Mouse (Mus musculus): ENCODE data around the gene Pxylp1. TPM values are rescaled to one million over a fixed set of nuclear protein-coding genes. Genes with fewer than 3 reads are reported as not detected.

Gene Pxylp1
- total RNA-seq, 1 experiment from 2014 or later = 21.7 TPM

DNA sequence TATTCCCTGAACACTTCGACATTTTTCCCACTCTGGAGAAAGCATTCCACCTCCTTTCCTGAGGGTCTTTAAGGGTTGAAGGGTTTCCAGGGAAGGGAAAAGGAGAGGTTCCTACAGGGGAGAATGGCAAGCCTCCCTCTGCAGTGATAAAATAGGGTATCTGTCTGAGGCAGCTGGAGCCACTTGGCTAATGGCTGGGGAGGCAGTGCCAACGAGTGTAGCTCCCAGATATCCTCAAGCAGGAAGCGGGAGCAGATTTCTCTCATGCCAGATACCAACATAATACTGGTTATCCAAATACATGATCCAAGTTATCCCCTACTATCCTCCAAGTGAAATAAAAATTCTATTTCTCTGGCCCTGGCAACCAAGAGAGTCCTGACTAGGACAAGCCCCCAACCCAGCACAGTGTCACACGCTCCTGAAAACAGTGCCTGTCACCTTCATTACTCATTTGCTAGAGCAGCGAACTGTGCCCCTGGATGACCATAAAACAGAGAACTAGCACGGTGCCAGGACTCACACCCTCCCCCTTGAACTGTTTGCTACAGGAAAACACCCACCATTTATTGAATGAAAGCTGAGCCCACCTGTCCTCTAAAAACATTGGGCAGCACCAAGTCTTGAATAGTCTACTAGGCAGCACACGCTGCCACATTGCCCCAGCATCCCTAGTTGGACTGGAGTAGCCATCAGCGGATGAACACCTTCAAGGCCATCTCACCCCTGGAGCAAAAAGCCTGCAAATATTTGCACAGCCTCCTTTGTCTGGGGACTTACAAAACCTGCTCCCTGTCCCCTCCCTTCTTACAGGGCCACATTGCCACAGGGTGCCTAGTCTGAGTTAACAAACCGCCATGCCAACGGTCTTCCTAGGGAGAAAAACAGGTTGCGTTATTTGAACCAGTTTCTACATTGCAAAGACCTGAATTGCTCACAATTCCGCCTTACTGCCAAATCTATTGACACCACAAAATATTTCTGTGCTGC lies 833 bp downstream of the Pxylp1 start:
- ATAC-seq (replicated peaks; ENCODE audit: low read depth, poor library complexity, severe bottlenecking) = no peak

DNA sequence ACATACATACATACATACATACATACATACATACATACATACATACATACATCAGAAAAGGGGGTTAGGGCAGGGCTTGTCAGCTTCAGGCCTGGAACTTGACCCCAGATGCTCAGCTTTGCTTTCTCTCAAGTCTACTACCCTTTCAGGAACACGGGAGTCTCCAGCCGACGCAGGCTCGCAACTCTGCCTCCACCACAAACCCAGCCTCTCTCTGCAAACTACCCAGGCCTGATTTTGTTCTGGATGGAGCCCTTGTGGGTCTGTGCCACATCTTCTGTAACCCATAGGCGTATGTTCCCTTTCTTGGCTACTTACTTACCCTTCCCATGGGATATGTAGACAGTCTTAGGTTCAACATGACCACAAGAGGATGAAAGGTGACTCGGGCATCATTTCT lies 1.7 kb downstream of the Pxylp1 start:
- ATAC-seq (replicated peaks; ENCODE audit: low read depth, poor library complexity, severe bottlenecking) = no peak

DNA sequence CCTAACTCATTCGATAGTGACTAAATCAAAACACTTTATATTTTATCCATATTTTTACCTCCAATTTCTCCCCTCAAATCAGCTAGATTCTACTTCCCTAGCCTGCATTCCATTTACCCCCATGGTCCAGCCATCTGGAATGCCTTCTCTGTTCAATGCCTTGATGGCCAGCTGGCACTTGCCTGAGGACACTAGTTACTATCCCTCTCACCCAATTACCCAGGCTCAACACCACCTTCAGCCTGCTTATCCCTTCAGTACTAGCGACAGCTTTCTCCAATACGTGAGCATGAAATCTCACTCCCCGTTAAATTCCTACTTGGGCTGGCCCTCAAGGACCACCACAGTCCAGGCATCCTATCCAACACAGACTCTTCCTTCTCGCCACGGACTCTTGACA lies 2.2 kb downstream of the Pxylp1 start:
- no peak for ATAC-seq (replicated peaks; ENCODE audit: low read depth, poor library complexity, severe bottlenecking)

- ATAC-seq (replicated peaks; ENCODE audit: low read depth, poor library complexity, severe bottlenecking) = peak; percentile 67
These were observed 3.0 kb downstream of the Pxylp1 start for GRCm38 (mm10) chr9:96889345-96890021.

- peak; percentile 43 for ATAC-seq (replicated peaks; ENCODE audit: low read depth, poor library complexity, severe bottlenecking)
These were observed 3.6 kb downstream of the Pxylp1 start for GRCm38 (mm10) chr9:96888742-96889344.

GRCm38 (mm10) chr9:96887954-96888353 lies 4.5 kb downstream of the Pxylp1 start:
- no peak for ATAC-seq (replicated peaks; ENCODE audit: low read depth, poor library complexity, severe bottlenecking)

- ATAC-seq (replicated peaks; ENCODE audit: low read depth, poor library complexity, severe bottlenecking) = no peak
These were observed 5.0 kb downstream of the Pxylp1 start for GRCm38 (mm10) chr9:96887492-96887891.

DNA sequence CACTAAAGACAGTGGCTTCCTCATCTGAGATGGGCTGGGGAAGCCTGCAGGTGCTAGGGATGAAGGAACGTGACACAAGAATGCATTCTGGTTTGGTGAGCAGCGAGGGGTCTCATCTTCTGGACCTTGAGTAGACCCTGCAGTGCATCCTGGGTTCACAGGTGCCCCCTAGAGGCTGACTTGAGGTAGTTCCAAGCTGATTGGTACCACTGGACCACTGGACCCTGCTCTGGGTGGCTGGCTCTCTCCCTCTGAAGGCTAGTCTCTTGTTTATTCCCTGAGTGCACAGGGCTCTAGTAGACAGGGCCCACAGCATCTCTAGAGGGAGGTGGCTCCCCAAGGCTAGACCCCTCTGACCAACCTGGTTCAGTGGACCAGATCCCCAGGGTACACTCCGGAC lies 6.7 kb downstream of the Pxylp1 start:
- ATAC-seq (replicated peaks; ENCODE audit: low read depth, poor library complexity, severe bottlenecking) = no peak

- no peak for ATAC-seq (replicated peaks; ENCODE audit: low read depth, poor library complexity, severe bottlenecking)
These were observed 9.8 kb downstream of the Pxylp1 start for GRCm38 (mm10) chr9:96882496-96883265.

DNA sequence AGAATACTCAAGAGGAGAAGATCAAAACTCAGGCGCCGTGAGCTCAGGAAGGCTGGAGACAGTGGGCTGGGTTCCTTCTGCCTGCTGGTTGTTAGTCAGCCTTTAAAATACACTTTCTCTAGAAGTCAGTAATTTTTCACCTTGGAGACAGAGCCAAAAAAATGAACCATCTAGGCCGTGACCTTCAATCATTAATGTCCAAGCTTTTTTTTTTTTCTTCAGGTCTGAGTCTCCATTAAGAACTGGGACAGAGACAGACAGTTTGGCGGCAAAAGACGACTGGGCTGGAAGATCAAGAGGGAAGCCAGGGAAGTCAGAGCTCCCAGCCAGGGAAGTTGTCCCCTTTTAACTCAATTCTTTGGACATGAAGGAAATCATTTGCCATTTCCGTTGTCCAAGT lies 10.6 kb downstream of the Pxylp1 start:
- ATAC-seq (replicated peaks; ENCODE audit: low read depth, poor library complexity, severe bottlenecking) = no peak

DNA sequence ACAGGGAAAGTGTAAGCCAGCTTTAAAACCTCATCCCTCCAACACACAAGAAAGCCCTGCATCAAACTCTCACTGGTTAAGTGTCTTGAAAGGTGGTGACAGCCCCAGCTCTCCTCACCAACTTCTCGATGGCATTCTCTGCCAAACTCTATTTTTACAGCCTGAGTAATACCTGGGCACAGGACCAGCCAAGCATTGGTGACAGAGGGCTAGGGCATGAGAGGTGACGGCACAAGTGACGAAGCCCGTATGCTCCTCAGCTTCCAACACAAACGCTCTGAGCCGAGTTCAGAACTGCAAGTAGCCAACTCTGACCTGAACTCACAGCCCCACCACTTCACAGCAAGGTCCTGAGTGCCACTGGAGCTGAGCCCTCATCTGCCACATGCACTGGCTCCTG lies 13.4 kb downstream of the Pxylp1 start:
- ATAC-seq (replicated peaks; ENCODE audit: low read depth, poor library complexity, severe bottlenecking) = no peak

DNA sequence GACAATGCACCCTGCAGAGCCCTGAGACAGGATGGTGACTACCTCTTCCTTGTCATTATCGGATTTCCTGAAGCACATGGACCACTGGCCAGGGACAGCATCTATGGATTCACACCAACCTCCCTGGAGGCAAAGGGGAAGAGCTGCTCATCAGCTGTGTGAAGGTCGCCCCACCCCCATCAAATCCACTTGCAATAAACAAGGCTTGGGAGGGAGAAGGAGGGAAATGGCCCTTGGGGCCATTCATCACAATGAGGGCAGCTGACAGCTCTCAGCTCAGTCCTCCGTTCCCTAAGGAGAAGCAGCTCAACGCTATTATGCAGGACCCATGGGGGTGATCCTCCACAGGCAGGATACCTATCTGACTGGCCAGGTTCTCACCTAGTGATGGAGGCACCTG lies 14.0 kb downstream of the Pxylp1 start:
- no peak for ATAC-seq (replicated peaks; ENCODE audit: low read depth, poor library complexity, severe bottlenecking)

GRCm38 (mm10) chr9:96875704-96876103 lies 16.8 kb downstream of the Pxylp1 start:
- ATAC-seq (replicated peaks; ENCODE audit: low read depth, poor library complexity, severe bottlenecking) = peak; percentile 60

DNA sequence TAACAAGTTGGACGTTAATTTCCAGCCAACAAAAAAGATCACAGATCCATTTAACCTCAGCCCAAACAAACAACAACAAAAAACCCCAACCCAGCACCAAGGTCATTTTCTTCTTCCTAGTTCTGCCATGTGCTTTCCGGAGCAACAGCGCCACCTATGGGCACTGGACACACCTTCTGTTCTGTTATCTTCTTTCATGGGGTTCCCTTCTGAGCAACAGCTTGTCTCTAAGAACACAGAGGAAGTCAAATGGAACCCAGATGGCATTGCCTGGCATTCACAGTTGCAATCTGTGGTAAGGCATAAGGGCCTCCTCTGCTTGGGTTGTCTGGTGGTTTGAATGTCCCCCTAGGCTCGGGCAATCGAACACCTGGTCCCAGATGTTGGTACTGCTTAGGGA lies 19.4 kb downstream of the Pxylp1 start:
- ATAC-seq (replicated peaks; ENCODE audit: low read depth, poor library complexity, severe bottlenecking) = 0 out of 2 replicates have a peak, but pooled peaks have one; percentile 26

GRCm38 (mm10) chr9:96870104-96870503 lies 22.4 kb downstream of the Pxylp1 start:
- peak; percentile 54; the same call in 1 of the 2 replicates for ATAC-seq (replicated peaks; ENCODE audit: low read depth, poor library complexity, severe bottlenecking)

DNA sequence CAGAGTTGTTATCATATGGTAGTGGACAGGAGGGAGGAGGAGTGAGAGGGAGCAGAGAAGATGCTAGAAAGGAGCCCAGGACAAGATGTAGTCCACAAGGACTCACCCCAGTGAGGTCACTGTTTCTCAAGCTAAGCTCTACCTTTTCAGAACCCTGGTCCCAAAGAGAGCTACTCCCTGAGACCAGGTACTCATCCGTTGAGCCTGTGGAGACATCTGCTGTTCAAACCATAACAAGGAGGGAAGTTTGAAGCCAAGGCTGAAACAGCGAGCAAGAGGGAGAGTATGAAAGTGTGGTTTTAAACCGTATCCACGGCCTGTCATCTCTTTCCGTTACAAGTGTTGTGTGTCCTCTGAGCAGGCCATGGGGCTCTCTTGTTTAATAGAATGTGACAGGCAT lies 22.9 kb downstream of the Pxylp1 start:
- 0 out of 2 replicates have a peak, but pooled peaks have one; percentile 27 for ATAC-seq (replicated peaks; ENCODE audit: low read depth, poor library complexity, severe bottlenecking)

DNA sequence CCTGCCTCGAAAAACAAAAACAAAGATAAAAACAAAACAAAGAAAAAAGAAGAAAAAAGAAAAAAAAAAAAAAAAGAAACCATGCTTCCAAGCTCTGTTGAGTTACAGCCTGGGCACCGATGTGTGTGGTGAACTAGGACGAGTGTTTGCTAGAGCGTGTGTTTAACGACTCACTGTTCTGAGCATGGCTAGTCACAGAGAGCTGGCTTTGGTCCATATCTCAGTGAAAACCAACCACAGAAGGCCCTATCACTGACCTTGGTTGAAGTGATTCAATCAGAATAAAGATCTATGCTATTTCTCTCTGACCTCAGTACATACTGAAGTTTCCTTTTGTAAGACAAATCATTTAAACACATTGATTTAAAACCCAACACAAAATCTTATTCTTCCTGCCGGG lies 23.9 kb downstream of the Pxylp1 start:
- ATAC-seq (replicated peaks; ENCODE audit: low read depth, poor library complexity, severe bottlenecking) = no peak

DNA sequence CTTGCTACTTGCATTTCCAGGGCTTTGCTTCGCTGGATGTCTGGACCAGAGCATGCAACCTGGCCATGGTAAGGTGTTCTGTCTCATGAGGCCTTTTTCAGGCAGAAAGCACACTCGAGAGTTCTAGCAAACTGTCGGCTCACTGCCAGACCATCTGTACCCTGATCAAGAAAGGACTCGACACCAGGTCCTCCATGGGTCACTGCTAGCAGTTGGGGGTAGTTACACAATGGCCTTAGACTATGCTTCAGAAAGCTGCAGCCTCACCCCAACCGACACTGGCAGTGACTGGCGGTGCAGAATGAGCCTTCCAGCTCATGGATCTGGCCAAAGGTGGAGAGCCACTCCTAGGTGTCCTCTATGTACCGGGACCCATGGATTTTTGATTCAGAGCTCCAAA lies 25.3 kb downstream of the Pxylp1 start:
- no peak for ATAC-seq (replicated peaks; ENCODE audit: low read depth, poor library complexity, severe bottlenecking)

- ATAC-seq (replicated peaks; ENCODE audit: low read depth, poor library complexity, severe bottlenecking) = no peak
These were observed 26.3 kb downstream of the Pxylp1 start for GRCm38 (mm10) chr9:96866196-96866595.

DNA sequence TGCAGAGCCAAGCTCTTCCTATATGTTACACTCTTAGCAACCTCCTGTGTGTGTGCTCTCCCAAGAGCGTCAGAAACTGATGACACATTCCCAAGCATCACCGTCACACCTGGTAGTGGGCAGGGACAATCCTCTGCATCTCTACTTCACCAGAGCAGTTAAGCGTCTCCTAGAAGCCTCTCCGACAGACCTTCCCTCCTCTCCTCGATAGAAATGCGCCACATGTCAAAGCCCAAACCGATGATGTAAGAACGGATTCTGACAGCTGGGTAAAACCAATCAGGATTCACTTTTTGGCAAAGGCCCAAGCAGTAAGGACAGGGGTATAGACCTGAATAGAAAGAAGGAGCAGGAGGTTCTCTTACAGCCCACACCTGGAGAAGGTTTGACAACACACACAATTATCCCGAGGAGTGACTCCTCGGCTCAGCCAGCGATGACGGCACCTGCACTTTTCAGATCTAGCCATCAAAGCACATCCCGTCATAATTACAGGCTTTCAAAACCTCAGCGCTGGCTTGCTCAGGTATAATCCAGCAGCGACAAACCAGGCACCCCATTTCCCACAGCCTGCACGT lies 26.9 kb downstream of the Pxylp1 start:
- no peak for ATAC-seq (replicated peaks; ENCODE audit: low read depth, poor library complexity, severe bottlenecking)
